In the genomic region with DNA sequence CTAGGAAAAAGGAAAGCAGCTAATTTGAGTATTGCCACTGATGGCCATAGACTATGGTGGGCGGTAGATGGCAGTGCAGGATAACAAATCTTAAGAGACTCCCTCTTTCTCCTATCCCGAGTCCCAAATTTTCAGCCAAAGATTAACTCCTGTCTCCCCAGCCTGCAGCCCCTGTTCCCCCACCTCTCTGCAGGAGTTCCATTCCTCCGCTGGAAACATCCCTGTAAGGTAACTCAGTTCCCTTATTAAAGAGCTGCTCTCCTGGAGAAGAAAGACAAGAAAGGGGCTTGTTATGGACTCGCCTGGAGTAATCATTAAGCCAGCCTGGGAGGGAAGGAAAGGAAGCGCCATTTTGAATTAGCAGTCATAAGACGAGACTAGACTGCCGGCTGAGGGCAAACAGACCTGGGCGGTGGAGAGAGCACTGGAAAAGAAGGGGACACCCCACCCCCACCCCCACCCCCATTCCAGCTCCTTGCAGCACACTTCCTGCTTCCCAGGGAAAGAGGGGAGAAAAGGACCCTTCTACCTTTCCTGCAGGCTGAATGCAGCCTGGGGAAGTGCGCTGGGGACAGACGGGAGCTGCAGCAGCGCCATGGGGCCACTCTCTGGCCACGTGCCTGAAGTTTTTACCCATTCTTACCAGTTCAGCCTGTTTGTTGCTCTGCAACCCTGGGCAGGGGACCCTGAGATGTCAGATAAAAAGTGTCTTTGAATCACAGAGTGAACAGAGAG, we compare ENCODE assay signal across 9 mouse cellular contexts. TPM values are rescaled to one million over a fixed set of nuclear protein-coding genes. Genes with fewer than 3 reads are reported as not detected.
DNase-seq lines count a peak whose midpoint lies in the region; ATAC-seq and TF ChIP-seq lines count a peak whose summit lies in the region.
"Had no signal": no experiment of that assay in that cellular context is flagged by ENCODE, and none has a peak within 500 bp of the region (broad histone marks: within the 10 kb centered on the region; RNA-seq: fewer than 3 reads in every experiment).

No protein-coding gene starts in this region.

- H3K4me1 ChIP-seq in CH12.LX (ENCODE audit: control insufficient read depth in 1 of 2, insufficient read depth in 2 of 2): no peaks in the 10 kb centered on the region
- H3K4me1 ChIP-seq in forebrain, embryonic 13.5 days: peaks cover 9% of the 10 kb centered on the region
- peaks cover 15% of the 10 kb centered on the region for H3K4me1 ChIP-seq in heart, embryonic 16.5 days (ENCODE audit: control insufficient read depth, insufficient read depth, low read length)
- 0 out of 2 replicates have a peak, but pooled peaks cover 10% of the 10 kb centered on the region for H3K4me1 ChIP-seq in liver, embryonic 12.5 days

- in situ Hi-C loops in CH12.LX (cut with MboI; ENCODE audit: low pct_ligation_motif_present, low pct_unique_long_range_greater_than_20kb, low sequenced_read_pairs): no loop called here

- peak; percentile 82 for TF ChIP-seq RAD21 in CH12.LX (IDR thresholded peaks at IDR 0.05; ENCODE audit: low read depth, low read length)

- TF ChIP-seq EP300 in CH12.LX (IDR thresholded peaks at IDR 0.05; ENCODE audit: low read length): no peak

- no peak overlapping the region for H3K27ac ChIP-seq in CH12.LX (ENCODE audit: insufficient read depth, low read depth)
- H3K27ac ChIP-seq in forebrain, embryonic 13.5 days: peak overlapping the region; percentile 89
- H3K27ac ChIP-seq in heart, embryonic 16.5 days (ENCODE audit: low read length): peak overlapping the region; percentile 82
- no peak overlapping the region for H3K27ac ChIP-seq in liver, embryonic 12.5 days
- H3K27ac ChIP-seq: macrophage had no signal

- dilution Hi-C loops in CH12.LX (cut with MboI; ENCODE audit: extremely low pct_ligation_motif_present, extremely low pct_unique_long_range_greater_than_20kb, low sequenced_read_pairs): no loop called here

- WGBS in forebrain, embryonic 13.5 days: under 1% methylated on average over 12 of the region's 12 CpGs
- WGBS in heart, embryonic 16.5 days: 4% methylated on average over 12 of the region's 12 CpGs
- 3% methylated on average over 12 of the region's 12 CpGs for WGBS in liver, embryonic 12.5 days (ENCODE audit: insufficient replicate concordance)

- no peaks in the 10 kb centered on the region for H3K79me2 ChIP-seq in CH12.LX (replicated peaks; ENCODE audit: control insufficient read depth, extremely low read depth, insufficient read depth, poor library complexity, severe bottlenecking)

- peak; percentile 96 for ATAC-seq in forebrain, embryonic 13.5 days
- ATAC-seq in heart, embryonic 16.5 days (replicated peaks; ENCODE audit: extremely low read depth, insufficient read depth, low FRiP score): peak; percentile 88
- ATAC-seq in liver, embryonic 12.5 days: peak; percentile 70

- TF ChIP-seq CTCF in CH12.LX (conservative IDR thresholded peaks at IDR 0.05 in 1 of 2, IDR thresholded peaks at IDR 0.05 in 1 of 2; ENCODE audit: low read depth in 2 of 2, low read length in 2 of 2): peak; percentile 19 to 73; a peak in 2 of 4 replicates

- H3K27me3 ChIP-seq in CH12.LX (replicated peaks): no peaks in the 10 kb centered on the region
- H3K27me3 ChIP-seq in forebrain, embryonic 13.5 days: no peaks in the 10 kb centered on the region
- H3K27me3 ChIP-seq in heart, embryonic 16.5 days (ENCODE audit: control insufficient read depth, insufficient read depth, low read length): no peaks in the 10 kb centered on the region
- no peaks in the 10 kb centered on the region for H3K27me3 ChIP-seq in liver, embryonic 12.5 days (replicated peaks)

- peak overlapping the region; percentile 92 for H3K4me2 ChIP-seq in CH12.LX (ENCODE audit: insufficient read depth, low read depth, poor library complexity, severe bottlenecking)
- peak overlapping the region; percentile 64 for H3K4me2 ChIP-seq in forebrain, embryonic 13.5 days
- H3K4me2 ChIP-seq in heart, embryonic 16.5 days (ENCODE audit: low read depth, low read length): peak overlapping the region; percentile 74
- peak overlapping the region; percentile 62 for H3K4me2 ChIP-seq in liver, embryonic 12.5 days

- no peak overlapping the region for H3K9ac ChIP-seq in CH12.LX (ENCODE audit: insufficient read depth, low read depth)
- H3K9ac ChIP-seq in forebrain, embryonic 13.5 days: peak overlapping the region; percentile 74
- peak overlapping the region; percentile 80 for H3K9ac ChIP-seq in heart, embryonic 16.5 days (ENCODE audit: low read length)
- peak overlapping the region; percentile 48 for H3K9ac ChIP-seq in liver, embryonic 12.5 days

- H3K36me3 ChIP-seq in CH12.LX (replicated peaks in 1 of 2; ENCODE audit: control insufficient read depth in 1 of 2, insufficient read depth in 1 of 2, low read length in 1 of 2): no peaks in the 10 kb centered on the region
- H3K36me3 ChIP-seq in forebrain, embryonic 13.5 days (ENCODE audit: poor library complexity, severe bottlenecking): peaks cover 13% of the 10 kb centered on the region; the same call in 1 of the 2 replicates
- H3K36me3 ChIP-seq in heart, embryonic 16.5 days (ENCODE audit: control insufficient read depth, insufficient read depth): peaks cover 7% of the 10 kb centered on the region
- peaks cover 2% of the 10 kb centered on the region; the same call in 1 of the 2 replicates for H3K36me3 ChIP-seq in liver, embryonic 12.5 days

- H3K4me3 ChIP-seq in CH12.LX (replicated peaks in 1 of 3; ENCODE audit: low read depth in 2 of 3, low read length in 2 of 3, poor library complexity in 1 of 3): no peak overlapping the region
- H3K4me3 ChIP-seq in forebrain, embryonic 13.5 days: peak overlapping the region; percentile 53
- H3K4me3 ChIP-seq in heart, embryonic 16.5 days (ENCODE audit: low read length): peak overlapping the region; percentile 59
- peak overlapping the region; percentile 46 for H3K4me3 ChIP-seq in liver, embryonic 12.5 days

- DNase-seq in CH12.LX (ENCODE audit: extremely low read depth): peak; percentile 30
- peak; percentile 16 for DNase-seq in c-Kit-positive CD71-positive TER-119-negative erythroid progenitor cells, embryonic 14.5 days (ENCODE audit: low read depth)
- peak; percentile 77 to 84 for DNase-seq in kidney, postnatal 25 days
- DNase-seq in neural tube, embryonic 10.5 days (ENCODE audit: extremely low spot score, low spot score): peak; percentile 87
- peak; percentile 81 for DNase-seq in testis, postnatal 10 days (ENCODE audit: low spot score)

- no peaks in the 10 kb centered on the region for H3K9me3 ChIP-seq in CH12.LX (replicated peaks; ENCODE audit: low read length)
- no peaks in the 10 kb centered on the region for H3K9me3 ChIP-seq in forebrain, embryonic 13.5 days (replicated peaks)
- H3K9me3 ChIP-seq in heart, embryonic 16.5 days (replicated peaks; ENCODE audit: control insufficient read depth, low read length): no peaks in the 10 kb centered on the region
- no peaks in the 10 kb centered on the region for H3K9me3 ChIP-seq in liver, embryonic 12.5 days (replicated peaks)

- TF ChIP-seq POLR2A in CH12.LX (IDR thresholded peaks at IDR 0.05; ENCODE audit: low read depth, low read length): no peak

TF ChIP-seq in CH12.LX, 34 proteins besides CTCF, POLR2A, EP300 and RAD21:
- TF ChIP-seq SMC3 (IDR thresholded peaks at IDR 0.05; ENCODE audit: low read depth, low read length): peak; percentile 54
- TF ChIP-seq ELF1 (IDR thresholded peaks at IDR 0.05; ENCODE audit: low read depth, low read length): no peak

RNA-seq across cellular contexts. Expression of a gene that starts 10.2 kb away (rescaled TPM):
- 0.04 TPM in 2 replicates for total RNA-seq in CH12.LX (2012; rRNA removed)
- total RNA-seq in CH12.LX (2014; rRNA removed): 0.12 TPM in 1 of 2 replicates, not detected in the other
- not detected in 2 replicates for polyA plus RNA-seq in CH12.LX (2012; ENCODE audit: insufficient read length, low read depth)
- 8.7 and 10.0 TPM in 2 replicates for polyA plus RNA-seq in forebrain, embryonic 13.5 days (2015; fragmentation: Nextera tagmentation; extraction: Ambion mirVana)
- polyA plus RNA-seq in heart, embryonic 16.5 days (2015; fragmentation: Nextera tagmentation; extraction: Ambion mirVana): 7.5 and 8.6 TPM in 2 replicates
- polyA plus RNA-seq in liver, embryonic 12.5 days (2016; fragmentation: Nextera tagmentation; extraction: Ambion mirVana): 2.5 and 2.7 TPM in 2 replicates

Comparison
In these comparisons a context has a peak if more than half of its experiments do, and no peak if none do; other contexts are left out.
1. DNase-seq: peak in every context shown above with its lines; median percentile 87 in neural tube, embryonic 10.5 days; 81 in testis, postnatal 10 days; 80 in kidney, postnatal 25 days; 30 in CH12.LX; 16 in c-Kit-positive CD71-positive TER-119-negative erythroid progenitor cells, embryonic 14.5 days.
2. H3K27ac ChIP-seq: peak in forebrain, embryonic 13.5 days (single experiment) and heart, embryonic 16.5 days (single experiment); none in CH12.LX (single experiment) and liver, embryonic 12.5 days (single experiment).
3. H3K4me3 ChIP-seq: peak in forebrain, embryonic 13.5 days (single experiment), heart, embryonic 16.5 days (single experiment) and liver, embryonic 12.5 days (single experiment); none in CH12.LX (0 of 3).
4. Peak in every context shown above with its lines, with median percentiles within 50 percentile points of each other: H3K4me2 ChIP-seq and ATAC-seq.